Mouse (Mus musculus) erythroblast, embryonic 14.5 days (primary cell): Measurements from ENCODE around the gene Fndc7. TPM values are rescaled to one million over a fixed set of nuclear protein-coding genes. Genes with fewer than 3 reads are reported as not detected.

Source experiments
- H3K27me3 ChIP-seq: 2 replicates; pipeline ENCODE4 v1.6.1; 2012; ENCODE audit warnings: inconsistent platforms; ENCODE audit not compliant: control insufficient read depth
- H3K36me3 ChIP-seq: 2 replicates; pipeline ENCODE4 v1.6.1; 2012; ENCODE audit warnings: mild to moderate bottlenecking, inconsistent platforms; ENCODE audit not compliant: control insufficient read depth
- H3K4me1 ChIP-seq: 2 replicates; pipeline ENCODE4 v1.6.1; 2012; ENCODE audit warnings: inconsistent platforms; ENCODE audit not compliant: control insufficient read depth
- H3K4me3 ChIP-seq: replicated peaks from 2 replicates; pipeline ENCODE3; 2012; ENCODE audit warnings: moderate library complexity, mild to moderate bottlenecking, inconsistent platforms
- H3K9me3 ChIP-seq: 2 replicates; pipeline ENCODE4 v1.6.1; 2012; ENCODE audit warnings: low read length, inconsistent platforms, mixed read lengths; ENCODE audit not compliant: control insufficient read depth
- GATA1 ChIP-seq: IDR thresholded peaks from 2 replicates; pipeline ENCODE4 v1.6.1; 2012; ENCODE audit warnings: low read length, inconsistent platforms, mixed read lengths
- TAL1 ChIP-seq: IDR thresholded peaks from 3 replicates; pipeline ENCODE4 v1.6.1; 2012; ENCODE audit warnings: low read length, inconsistent platforms, mixed read lengths
- polyA plus RNA-seq: library from polyadenylated mRNA; stranded (reverse); fragments of >175 nt; gene quantifications from 2 replicates; pipeline ENCODE4 v1.2.3, GENCODE M21; 2012

Fndc7 gene
- polyA plus RNA-seq, 1 experiment: not detected

DNA sequence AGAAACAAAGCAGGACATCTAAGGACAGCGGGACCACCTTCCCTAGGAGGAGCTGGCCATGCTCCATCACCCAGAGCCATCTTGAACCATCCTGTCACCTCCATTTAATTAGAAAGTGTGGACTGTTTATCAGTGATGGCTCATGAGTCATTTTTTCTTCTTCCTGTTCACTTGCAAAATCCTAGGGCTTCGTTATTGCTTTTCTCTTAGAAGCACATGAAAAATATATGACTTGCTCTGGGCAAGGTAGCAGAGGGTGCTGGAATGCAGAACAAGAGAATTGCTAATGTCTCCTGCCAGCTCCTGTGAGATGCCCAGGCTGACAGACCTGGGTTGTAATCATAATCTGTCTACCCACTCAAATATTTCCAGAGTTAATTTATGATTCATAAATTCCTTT is 29.0 kb downstream of the Fndc7 start:
- H3K4me3 ChIP-seq: no peak overlapping the region
- no peaks in the 10 kb centered on the region for H3K36me3 ChIP-seq
- H3K4me1 ChIP-seq: no peaks in the 10 kb centered on the region
- no peak for TF ChIP-seq TAL1
- TF ChIP-seq GATA1: no peak
- H3K27me3 ChIP-seq: no peaks in the 10 kb centered on the region
- H3K9me3 ChIP-seq: no peaks in the 10 kb centered on the region

GRCm38 (mm10) chr3:108858231-108858770 is 31.5 kb downstream of the Fndc7 start:
- Histone ChIP-seq H3K9me3 (no peaks in the 10 kb centered on the region), H3K27me3 (no peaks in the 10 kb centered on the region), H3K4me3 (no peak overlapping the region), H3K4me1 (no peaks in the 10 kb centered on the region), H3K36me3 (no peaks in the 10 kb centered on the region)
- TF ChIP-seq GATA1 (no peak), TAL1 (no peak)

DNA sequence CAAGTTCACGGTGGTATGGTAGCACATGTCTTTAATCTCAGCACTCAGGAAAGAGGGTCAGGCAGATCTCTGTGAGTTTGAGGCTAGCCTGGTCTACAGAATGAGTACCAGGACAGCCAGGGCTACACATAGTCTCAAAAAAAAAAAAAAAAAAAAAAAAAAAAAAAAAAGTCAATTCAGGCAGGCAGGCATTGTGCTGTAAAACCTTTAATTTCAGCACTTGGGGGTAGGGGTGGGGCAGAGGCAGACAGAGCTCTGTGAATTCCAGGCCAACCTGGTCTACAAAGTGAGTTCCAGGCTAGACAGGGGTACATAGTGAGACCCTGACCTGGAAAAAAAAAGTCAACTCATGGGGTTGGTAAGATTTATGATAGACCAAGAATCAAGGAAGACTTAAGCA is 32.1 kb downstream of the Fndc7 start:
- Histone ChIP-seq H3K27me3 (no peaks in the 10 kb centered on the region), H3K4me3 (no peak overlapping the region), H3K36me3 (no peaks in the 10 kb centered on the region), H3K9me3 (no peaks in the 10 kb centered on the region), H3K4me1 (no peaks in the 10 kb centered on the region)
- TF ChIP-seq TAL1: no peak

DNA sequence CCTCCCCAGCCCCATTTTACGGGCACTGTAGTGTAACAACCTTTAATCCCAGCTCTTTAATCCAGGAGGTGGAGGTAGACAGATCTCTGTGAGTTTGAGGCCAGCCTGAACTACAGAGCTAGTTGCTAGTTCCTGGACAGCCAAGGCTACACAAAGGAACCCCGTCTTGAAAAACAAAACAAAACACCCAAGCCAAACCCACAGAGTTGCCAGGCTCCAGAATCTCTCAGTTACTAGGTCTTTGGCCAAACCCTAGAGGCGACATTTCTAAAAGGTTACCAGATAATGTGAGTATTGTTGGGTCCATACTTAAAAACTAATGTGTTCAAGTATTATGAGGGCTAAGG is 32.7 kb downstream of the Fndc7 start:
- TF ChIP-seq TAL1 (no peak), GATA1 (no peak)
- no peaks in the 10 kb centered on the region for H3K4me1 ChIP-seq
- no peaks in the 10 kb centered on the region for H3K36me3 ChIP-seq
- H3K4me3 ChIP-seq: no peak overlapping the region
- H3K9me3 ChIP-seq: no peaks in the 10 kb centered on the region
- no peaks in the 10 kb centered on the region for H3K27me3 ChIP-seq

DNA sequence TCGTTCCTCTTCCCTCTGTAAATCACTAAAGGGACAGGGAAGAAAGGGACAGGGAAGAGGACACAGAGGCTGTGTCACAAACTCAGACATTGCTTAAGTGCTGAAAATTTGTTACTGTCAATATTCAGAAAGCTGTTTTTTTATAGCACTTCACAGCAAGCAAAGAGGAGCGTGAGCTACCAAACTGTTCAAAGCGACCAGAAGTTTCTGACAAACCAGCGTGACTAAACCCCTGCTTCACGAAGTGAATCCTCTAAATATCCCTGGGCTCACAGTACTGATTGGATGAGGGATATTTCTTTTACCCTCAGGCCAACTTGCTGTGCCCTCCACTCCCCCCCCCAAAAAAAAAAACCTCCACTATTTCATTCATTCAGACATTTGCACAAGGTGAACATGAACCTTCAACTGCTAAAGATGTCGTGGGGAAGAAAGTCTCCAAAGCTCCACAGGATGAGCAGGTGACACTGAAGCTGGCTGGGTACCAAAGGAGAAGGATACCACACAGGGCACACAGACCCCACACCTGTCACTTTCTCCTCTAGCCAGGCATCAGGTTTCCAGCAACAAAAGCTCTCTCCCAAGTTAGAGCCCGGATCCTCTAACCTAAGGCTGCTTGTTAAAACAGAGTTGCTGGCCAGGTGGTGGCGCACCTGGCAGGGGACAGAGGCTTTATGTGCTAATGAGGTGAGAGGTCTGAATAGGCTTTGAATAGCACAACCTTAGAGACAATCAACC is 33.3 kb downstream of the Fndc7 start:
- Histone ChIP-seq H3K27me3 (no peaks in the 10 kb centered on the region), H3K4me1 (no peaks in the 10 kb centered on the region)
- no peak for TF ChIP-seq TAL1
- TF ChIP-seq GATA1: no peak

GRCm38 (mm10) chr3:108855864-108856263 is 33.9 kb downstream of the Fndc7 start:
- TF ChIP-seq GATA1: no peak
- no peak for TF ChIP-seq TAL1
- no peak overlapping the region for H3K4me3 ChIP-seq
- no peaks in the 10 kb centered on the region for H3K4me1 ChIP-seq
- H3K36me3 ChIP-seq: no peaks in the 10 kb centered on the region
- no peaks in the 10 kb centered on the region for H3K27me3 ChIP-seq
- H3K9me3 ChIP-seq: no peaks in the 10 kb centered on the region

More for the DNA sequence above, 33.3 kb downstream of the Fndc7 start:
- H3K4me3 ChIP-seq: no peak overlapping the region
- no peaks in the 10 kb centered on the region for H3K36me3 ChIP-seq
- no peaks in the 10 kb centered on the region for H3K9me3 ChIP-seq

GRCm38 (mm10) chr3:108855371-108855770 is 34.4 kb downstream of the Fndc7 start:
- TF ChIP-seq TAL1: no peak
- TF ChIP-seq GATA1: no peak
- H3K4me3 ChIP-seq: no peak overlapping the region
- no peaks in the 10 kb centered on the region for H3K4me1 ChIP-seq
- no peaks in the 10 kb centered on the region for H3K9me3 ChIP-seq
- no peaks in the 10 kb centered on the region for H3K27me3 ChIP-seq
- no peaks in the 10 kb centered on the region for H3K36me3 ChIP-seq

DNA sequence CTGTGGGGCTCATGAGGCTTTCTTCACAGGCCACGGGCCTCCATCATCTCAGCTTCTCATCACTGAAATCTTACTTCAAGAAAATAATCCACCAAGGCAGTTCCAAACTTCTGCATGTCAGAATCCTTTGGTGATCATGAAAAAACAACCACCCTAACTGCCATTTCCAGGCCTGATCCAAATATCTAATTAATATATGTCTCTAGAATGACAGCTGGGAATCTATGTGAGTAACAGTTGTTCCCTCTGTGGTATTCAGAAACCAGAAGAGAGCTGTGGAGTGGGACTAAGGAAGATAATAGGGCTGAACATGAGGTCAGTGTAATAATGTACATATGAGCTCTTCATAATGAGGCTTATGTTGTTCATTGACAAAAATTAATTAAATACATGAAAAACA is 36.5 kb downstream of the Fndc7 start:
- Histone ChIP-seq H3K36me3 (no peaks in the 10 kb centered on the region), H3K4me1 (no peaks in the 10 kb centered on the region), H3K27me3 (no peaks in the 10 kb centered on the region), H3K4me3 (no peak overlapping the region), H3K9me3 (no peaks in the 10 kb centered on the region)
- TF ChIP-seq TAL1: no peak
- no peak for TF ChIP-seq GATA1

GRCm38 (mm10) chr3:108851996-108852697 is 37.7 kb downstream of the Fndc7 start:
- H3K4me3 ChIP-seq: no peak overlapping the region
- TF ChIP-seq TAL1 (no peak), GATA1 (no peak)
- no peaks in the 10 kb centered on the region for H3K36me3 ChIP-seq
- H3K27me3 ChIP-seq: no peaks in the 10 kb centered on the region
- no peaks in the 10 kb centered on the region for H3K9me3 ChIP-seq
- no peaks in the 10 kb centered on the region for H3K4me1 ChIP-seq

GRCm38 (mm10) chr3:108851554-108851953 is 38.3 kb downstream of the Fndc7 start:
- Histone ChIP-seq H3K9me3 (no peaks in the 10 kb centered on the region), H3K36me3 (no peaks in the 10 kb centered on the region), H3K27me3 (no peaks in the 10 kb centered on the region), H3K4me1 (no peaks in the 10 kb centered on the region), H3K4me3 (no peak overlapping the region)
- TF ChIP-seq GATA1 (no peak), TAL1 (no peak)
